Mouse (Mus musculus): ENCODE data around the gene Mark4.

Gene Mark4

GRCm38 (mm10) chr7:19458591-19459111, at the start of gene Mark4:
Gene Mark4, minus strand, starts transcription at chr7:19458821.
- peak; percentile 47 for DNase-seq (ENCODE audit: low spot score)

GRCm38 (mm10) chr7:19507612-19507981, 49.0 kb upstream of the Mark4 start:
- no peak for DNase-seq (ENCODE audit: low spot score)

GRCm38 (mm10) chr7:19506969-19507611, 48.5 kb upstream of the Mark4 start:
- DNase-seq (ENCODE audit: low spot score) = no peak

GRCm38 (mm10) chr7:19506326-19506725, 47.7 kb upstream of the Mark4 start:
- no peak for DNase-seq (ENCODE audit: low spot score)

GRCm38 (mm10) chr7:19503481-19504068, 45.0 kb upstream of the Mark4 start:
- DNase-seq (ENCODE audit: low spot score) = no peak

- no peak for DNase-seq (ENCODE audit: low spot score)
Observed at GRCm38 (mm10) chr7:19501658-19502057, 43.0 kb upstream of the Mark4 start.

GRCm38 (mm10) chr7:19500420-19501363, 42.1 kb upstream of the Mark4 start:
- no peak for DNase-seq (ENCODE audit: low spot score)

GRCm38 (mm10) chr7:19498326-19498725, 39.7 kb upstream of the Mark4 start:
- no peak for DNase-seq (ENCODE audit: low spot score)

GRCm38 (mm10) chr7:19496214-19496555, 37.6 kb upstream of the Mark4 start:
- DNase-seq (ENCODE audit: low spot score) = no peak

GRCm38 (mm10) chr7:19495521-19496213, 37.0 kb upstream of the Mark4 start:
- no peak for DNase-seq (ENCODE audit: low spot score)

GRCm38 (mm10) chr7:19494751-19495474, 36.3 kb upstream of the Mark4 start:
- no peak for DNase-seq (ENCODE audit: low spot score)

GRCm38 (mm10) chr7:19491731-19492130, 33.1 kb upstream of the Mark4 start:
- no peak for DNase-seq (ENCODE audit: low spot score)

GRCm38 (mm10) chr7:19489525-19489924, 30.9 kb upstream of the Mark4 start:
- DNase-seq (ENCODE audit: low spot score) = no peak

- DNase-seq (ENCODE audit: low spot score) = no peak
Observed at GRCm38 (mm10) chr7:19486549-19486948, 27.9 kb upstream of the Mark4 start.

- DNase-seq (ENCODE audit: low spot score) = no peak
Observed at GRCm38 (mm10) chr7:19485488-19485887, 26.9 kb upstream of the Mark4 start.

GRCm38 (mm10) chr7:19483281-19483680, 24.7 kb upstream of the Mark4 start:
- no peak for DNase-seq (ENCODE audit: low spot score)

- DNase-seq (ENCODE audit: low spot score) = no peak
Observed at GRCm38 (mm10) chr7:19477624-19478384, 19.2 kb upstream of the Mark4 start.

GRCm38 (mm10) chr7:19477084-19477483, 18.5 kb upstream of the Mark4 start:
- DNase-seq (ENCODE audit: low spot score) = no peak

- peak; percentile 57 for DNase-seq (ENCODE audit: low spot score)
Observed at GRCm38 (mm10) chr7:19473875-19474443, 15.3 kb upstream of the Mark4 start.

- DNase-seq (ENCODE audit: low spot score) = no peak
Observed at GRCm38 (mm10) chr7:19472403-19472802, 13.8 kb upstream of the Mark4 start.

Measured in left cerebral cortex, adult 11 months (tissue).